Mouse (Mus musculus) gastrocnemius, adult 8-10 months (tissue): Measurements from ENCODE around the gene Otx2. TPM values are rescaled to one million over a fixed set of nuclear protein-coding genes. Genes with fewer than 3 reads are reported as not detected.

ENCODE experiments used
- DNase-seq, 2 experiments: peaks; one replicate each; pipeline ENCODE4 v3.0.0; 2022; ENCODE audit warnings: low spot score in 2 of 2
- total RNA-seq, 4 experiments: library from RNA; stranded (reverse); gene quantifications; 2 replicates each; pipeline ENCODE4 v1.2.4; 2022

Otx2 gene
- total RNA-seq = not detected

DNA sequence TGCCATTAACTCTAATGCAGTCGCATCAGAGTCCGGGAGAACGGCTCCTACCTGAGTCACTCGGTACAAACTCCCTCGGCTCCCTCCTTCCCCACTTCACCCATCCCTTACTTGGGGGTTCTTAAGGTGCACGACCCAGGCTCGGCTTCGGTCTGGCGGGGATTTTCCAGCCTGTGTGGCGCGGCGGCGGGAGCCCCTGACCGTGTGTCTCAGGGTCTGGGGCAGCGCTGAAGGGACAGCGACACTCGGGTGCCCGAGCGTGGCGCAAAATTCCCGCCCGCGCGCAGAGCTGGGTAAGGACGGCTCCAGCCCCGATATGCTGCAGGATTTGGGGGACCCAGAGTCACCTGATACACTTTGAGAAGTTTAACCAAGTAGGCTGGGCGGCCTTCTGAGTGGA lies at the start of gene Otx2:
Gene Otx2 (minus strand): TSS at position 279 of the 400 bp plus-strand sequence.
- DNase-seq = no peak

DNA sequence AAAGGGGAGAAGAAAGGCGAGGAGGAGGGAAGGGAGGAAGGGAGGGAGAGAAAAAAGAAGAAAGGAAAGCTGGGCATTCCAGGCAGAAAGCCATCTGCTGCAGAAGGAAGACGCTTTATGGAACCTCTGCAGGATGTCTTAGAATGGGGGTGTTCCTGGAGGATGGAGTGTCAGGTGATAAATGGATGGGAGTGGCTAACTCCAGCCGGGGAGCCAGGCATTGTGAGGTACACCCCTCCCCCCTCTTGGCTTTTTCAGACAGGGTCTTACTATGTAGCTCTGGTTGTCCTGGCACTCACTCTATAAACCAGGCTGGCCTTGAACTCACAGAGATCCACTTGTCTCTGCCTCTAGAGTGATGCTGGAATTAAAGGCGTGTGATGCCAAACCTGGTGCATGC lies 49.1 kb upstream of the Otx2 start:
- no peak for DNase-seq

GRCm38 (mm10) chr14:48719296-48719695 lies 45.7 kb upstream of the Otx2 start:
- no peak for DNase-seq

DNA sequence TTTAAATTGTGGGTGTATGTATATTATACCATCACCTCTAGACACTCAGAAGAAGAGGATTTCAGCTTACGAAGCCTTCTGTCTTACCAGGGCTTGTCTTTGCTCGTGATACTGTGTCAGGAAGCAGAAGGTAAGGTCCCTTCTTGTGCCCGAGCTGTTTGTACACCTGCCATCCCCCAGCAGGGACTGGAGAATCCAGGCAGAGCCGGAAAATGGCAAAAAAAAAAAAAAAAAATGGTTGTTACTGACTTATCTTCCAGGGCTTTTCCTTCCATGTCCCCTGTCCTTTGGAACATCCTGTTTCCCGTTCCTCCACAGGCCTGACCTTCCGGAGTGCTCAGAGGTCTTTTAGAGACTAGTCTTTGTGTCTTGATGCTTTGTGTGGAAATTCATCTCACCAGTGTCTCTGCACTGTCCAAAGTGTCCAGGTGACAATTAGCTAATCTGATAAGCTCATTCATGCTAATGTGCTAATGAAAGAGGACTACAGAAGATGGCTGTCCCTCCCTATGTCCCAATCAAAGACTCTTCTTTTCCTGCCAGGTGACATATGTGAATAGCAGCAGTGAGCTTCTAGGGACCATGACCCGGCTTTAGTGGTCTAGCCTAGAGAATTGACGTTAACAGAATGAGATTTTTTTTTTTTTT lies 44.1 kb upstream of the Otx2 start:
- DNase-seq = no peak

DNA sequence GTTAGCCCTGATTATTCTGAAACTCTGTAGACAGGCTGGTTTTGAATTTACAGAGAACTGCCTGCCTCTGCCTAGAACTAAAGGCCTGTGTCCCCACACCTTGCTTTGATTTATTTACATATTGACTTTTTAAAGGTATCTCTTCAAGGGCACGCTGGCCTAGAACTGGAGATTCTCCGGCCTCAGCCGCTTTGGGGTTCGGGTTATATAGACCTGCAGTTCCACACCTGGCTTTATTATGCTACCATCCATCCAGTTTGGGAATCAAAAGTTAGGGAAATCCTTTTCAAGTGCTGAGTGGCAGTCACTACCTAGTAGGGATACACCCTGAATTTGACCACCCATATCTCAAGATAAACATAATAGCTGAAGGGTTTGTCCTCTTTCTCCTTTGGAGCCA lies 42.8 kb upstream of the Otx2 start:
- no peak for DNase-seq

GRCm38 (mm10) chr14:48710871-48711370 lies 37.3 kb upstream of the Otx2 start:
- DNase-seq = no peak

GRCm38 (mm10) chr14:48710062-48710870 lies 36.6 kb upstream of the Otx2 start:
- no peak for DNase-seq

GRCm38 (mm10) chr14:48709371-48710061 lies 35.9 kb upstream of the Otx2 start:
- DNase-seq = no peak

GRCm38 (mm10) chr14:48707844-48708383 lies 34.3 kb upstream of the Otx2 start:
- no peak for DNase-seq

DNA sequence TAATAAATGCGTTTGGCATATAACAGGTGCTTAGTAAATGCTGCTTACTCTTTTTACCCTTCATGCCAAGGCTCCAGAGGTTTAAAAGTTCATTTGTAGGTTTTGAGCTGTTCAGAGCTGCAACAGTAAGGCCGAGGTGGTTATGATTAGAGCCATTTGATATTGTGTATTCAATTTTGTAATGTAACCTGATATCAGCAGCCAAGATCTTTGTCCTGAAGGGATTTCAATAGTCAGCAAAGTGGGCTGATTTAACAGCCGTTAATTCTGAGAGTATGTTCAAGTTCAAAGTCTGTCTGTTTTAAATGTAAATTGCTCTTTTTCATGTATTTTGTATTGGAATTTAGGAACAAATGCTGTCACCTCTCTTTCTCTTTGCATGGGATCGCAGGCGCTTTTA lies 33.8 kb upstream of the Otx2 start:
- no peak for DNase-seq

- no peak for DNase-seq
These were observed 27.3 kb upstream of the Otx2 start for GRCm38 (mm10) chr14:48700790-48701370.

DNA sequence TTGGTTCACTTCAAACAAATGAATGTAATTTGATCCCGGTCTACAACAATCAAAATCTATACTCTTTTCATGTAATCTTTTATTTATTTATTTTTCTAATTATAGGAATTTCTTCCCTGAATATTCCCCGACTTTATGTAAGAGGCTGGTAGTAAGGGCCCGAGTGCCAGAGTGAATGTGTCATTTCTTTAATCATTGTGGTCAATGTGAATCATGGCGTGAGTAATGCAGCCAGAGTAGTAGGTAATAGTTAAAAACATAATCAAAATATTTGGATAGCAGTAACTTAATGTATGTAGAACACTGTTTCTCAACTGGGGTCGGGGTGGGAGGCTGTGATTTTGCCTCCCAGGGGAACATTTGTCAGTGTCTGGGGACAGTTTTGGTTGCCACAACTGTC lies 6.0 kb upstream of the Otx2 start:
- no peak for DNase-seq

DNA sequence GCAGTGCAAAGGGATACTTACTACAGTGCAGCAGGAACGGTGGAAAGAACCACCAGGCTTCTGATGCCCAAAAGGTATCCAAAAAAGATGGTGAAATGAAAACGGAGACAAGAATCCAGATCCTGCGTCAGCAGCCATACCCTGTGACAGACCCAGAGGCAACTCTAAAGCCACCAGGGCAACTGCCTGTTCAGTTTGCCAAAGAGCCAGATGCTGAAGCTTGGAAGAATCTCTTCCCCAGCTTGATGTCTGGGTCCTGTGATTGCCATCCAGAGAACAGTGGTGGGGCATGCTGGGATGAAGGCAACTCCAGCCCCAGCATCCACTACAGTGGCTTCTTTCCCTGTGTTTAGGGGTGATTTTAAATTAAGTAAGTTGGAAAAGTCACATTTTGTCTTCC lies 5.1 kb upstream of the Otx2 start:
- DNase-seq = no peak

- no peak for DNase-seq
These were observed 615 bp upstream of the Otx2 start for GRCm38 (mm10) chr14:48674036-48674831.

DNA sequence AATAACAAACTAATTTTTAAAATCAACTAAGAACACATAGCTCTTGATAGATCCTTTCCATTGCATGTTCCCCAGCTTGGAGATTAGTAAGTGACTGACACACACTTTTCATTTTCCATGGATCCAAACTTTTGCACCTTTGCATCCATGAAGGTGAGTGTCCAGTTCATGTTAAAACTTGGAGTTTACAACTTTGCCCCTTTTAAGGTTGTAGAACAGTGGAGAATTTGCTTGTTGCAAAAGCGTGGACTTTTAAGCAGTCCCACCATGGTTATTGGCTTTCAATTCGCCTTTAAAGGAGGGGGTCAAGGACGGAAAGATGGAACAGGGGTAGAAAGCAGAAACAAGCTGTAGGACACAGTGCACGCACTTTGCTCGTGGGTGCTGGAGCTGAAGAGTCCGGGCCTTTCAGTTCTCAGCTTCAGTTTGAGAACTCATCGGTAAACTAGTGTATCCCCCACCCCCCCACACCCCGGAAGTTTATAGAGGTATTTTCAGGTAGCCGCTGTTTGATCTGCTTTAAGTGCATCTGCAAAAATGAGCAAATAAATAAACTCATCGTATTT lies 925 bp downstream of the Otx2 start:
- DNase-seq = no peak

GRCm38 (mm10) chr14:48671480-48672240 lies 2.0 kb downstream of the Otx2 start:
- DNase-seq = no peak

DNA sequence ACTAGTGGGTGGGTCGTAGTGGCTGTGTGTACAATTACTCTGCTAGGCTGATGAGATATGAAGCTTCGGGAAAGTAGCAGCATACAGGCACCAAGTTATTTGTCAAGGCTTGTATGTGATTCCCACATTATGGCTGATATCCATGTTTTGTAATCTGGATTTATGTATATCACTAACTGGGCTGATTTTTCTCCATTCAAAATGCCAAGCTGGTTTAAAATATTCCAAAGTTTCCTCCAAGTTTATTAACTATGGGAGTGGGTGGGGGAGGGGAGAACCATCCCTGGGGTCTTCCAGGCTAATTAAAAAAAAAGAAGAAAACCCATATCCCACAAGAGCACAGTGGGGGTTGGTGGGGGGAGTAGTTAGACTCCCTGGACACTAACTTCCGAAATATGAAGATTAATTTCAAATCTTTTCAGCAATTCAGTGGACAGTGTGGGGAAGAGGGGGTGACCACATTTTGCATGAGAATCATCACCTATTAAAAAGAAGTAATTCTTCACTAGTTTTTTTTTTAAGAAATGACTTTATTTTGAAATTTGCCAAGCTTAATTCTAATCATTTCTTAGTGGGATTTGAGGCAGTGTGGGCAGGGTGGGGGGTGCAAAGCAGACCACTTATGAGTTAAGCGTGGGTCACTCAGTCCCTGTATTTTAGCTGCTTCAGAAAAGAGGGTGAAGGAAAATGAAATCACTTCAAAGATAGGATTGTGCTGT lies 2.7 kb downstream of the Otx2 start:
- DNase-seq = no peak

- DNase-seq = no peak
These were observed 3.4 kb downstream of the Otx2 start for GRCm38 (mm10) chr14:48670258-48670630.
